Mouse (Mus musculus): Measurements from ENCODE around the gene Syne3.

DNA sequence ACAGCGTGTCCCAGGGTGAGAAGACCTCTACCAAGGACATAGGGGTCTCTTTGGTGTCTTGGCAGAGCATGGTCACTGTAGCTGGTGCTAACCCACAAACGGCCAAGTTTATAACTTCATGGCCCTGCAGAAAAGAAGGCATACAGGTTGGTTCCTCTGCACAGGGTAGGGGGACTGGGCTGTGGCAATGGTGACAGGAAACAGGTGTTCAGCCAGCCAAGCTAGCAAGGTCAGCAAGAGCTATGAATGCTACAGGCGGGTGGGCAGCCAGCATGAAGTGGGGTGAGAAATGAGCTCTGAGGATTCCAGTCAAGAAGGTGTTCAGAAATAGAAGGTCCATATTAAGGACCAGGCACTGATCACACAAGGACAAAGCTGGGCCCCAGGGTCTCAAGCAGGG lies 96.6 kb downstream of the Syne3 start:
- TF ChIP-seq CTCF (IDR thresholded peaks at IDR 0.05; ENCODE audit: control insufficient read depth, insufficient read depth, insufficient replicate concordance, low read depth, low read length) (no peak), POLR2A (IDR thresholded peaks at IDR 0.05; ENCODE audit: control insufficient read depth, low read depth, low read length) (no peak)
